Mouse (Mus musculus): ENCODE data around the gene Ephb1.

DNA sequence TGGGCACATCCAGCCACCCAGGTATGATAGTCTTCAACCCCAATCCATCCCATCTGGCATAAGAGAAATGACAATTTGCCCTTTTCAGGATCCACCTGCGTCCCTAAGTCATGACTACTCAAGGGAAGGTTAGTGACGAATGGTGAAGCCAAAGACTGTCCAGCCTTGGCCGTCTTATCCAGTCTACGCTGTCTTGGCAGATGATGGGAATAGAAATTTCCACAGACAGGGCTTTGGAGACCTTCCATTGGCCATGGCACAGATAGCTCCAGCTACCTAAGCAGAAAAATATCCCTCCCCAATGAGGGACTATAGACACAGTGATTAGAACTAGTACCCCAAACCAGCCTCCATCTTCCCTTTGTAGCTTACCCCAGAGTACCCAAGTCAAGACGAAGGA, 98.1 kb downstream of the Ephb1 start:
- no peak for TF ChIP-seq CTCF (conservative IDR thresholded peaks at IDR 0.05; ENCODE audit: low read length)
- TF ChIP-seq NANOG (IDR thresholded peaks at IDR 0.05; ENCODE audit: borderline replicate concordance, low read length) = no peak

Data from E14TG2a.4 (cell line).